Mouse (Mus musculus) cerebellum, adult 2 months (tissue): ENCODE results near the gene Atoh8.

Experiments used
- CTCF ChIP-seq: fragments of 200-500 bp; IDR thresholded peaks from 2 replicates; pipeline ENCODE4 v1.5.1; 2011; ENCODE audit warnings: low read depth, mild to moderate bottlenecking, control low read depth, low read length, moderate library complexity, borderline replicate concordance; ENCODE audit not compliant: insufficient read depth
- POLR2A ChIP-seq: fragments of 200-500 bp; IDR thresholded peaks from 2 replicates; pipeline ENCODE4 v1.6.1; 2011; ENCODE audit warnings: low read length, control low read depth, borderline replicate concordance; ENCODE audit not compliant: insufficient read depth

- TF ChIP-seq POLR2A (no peak), CTCF (no peak)
These were observed 1.4 kb downstream of the Atoh8 start for GRCm38 (mm10) chr6:72233950-72234349.
